Mouse (Mus musculus) thymus, adult 2 months (tissue): ENCODE data around the gene Zfyve28.

Source experiments
- CTCF ChIP-seq: fragments of 200-500 bp; IDR thresholded peaks from 2 replicates; pipeline ENCODE4 v1.5.1; 2012; ENCODE audit warnings: mild to moderate bottlenecking, control low read depth, low read length, moderate library complexity, borderline replicate concordance; ENCODE audit not compliant: control insufficient read depth, poor library complexity, insufficient read depth; ENCODE audit errors: extremely low read depth
- POLR2A ChIP-seq: fragments of 200-500 bp; IDR thresholded peaks from 2 replicates; pipeline ENCODE4 v1.6.1; 2012; ENCODE audit warnings: mild to moderate bottlenecking, low read length, control low read depth, moderate library complexity; ENCODE audit not compliant: control insufficient read depth, poor library complexity, insufficient read depth; ENCODE audit errors: extremely low read depth

DNA sequence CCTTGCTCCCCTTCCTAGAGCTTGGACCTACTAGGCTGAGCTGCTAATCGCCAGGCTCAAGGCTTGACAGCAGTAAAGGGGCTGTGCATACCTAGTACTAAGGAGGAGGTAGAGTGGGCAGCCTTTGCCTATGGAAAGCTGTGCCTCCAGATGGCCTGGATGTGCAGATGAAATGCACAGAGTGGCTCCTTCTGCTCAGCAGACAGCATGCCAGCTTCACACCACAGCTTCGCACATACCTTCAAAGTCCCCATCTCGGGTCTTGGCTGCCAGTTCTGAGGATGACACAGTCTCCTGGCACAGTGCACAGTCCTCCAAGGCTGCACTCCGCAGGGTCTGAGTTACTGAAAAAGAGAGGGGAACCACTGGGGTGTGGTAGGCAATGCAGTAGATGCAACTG lies 91.0 kb downstream of the Zfyve28 start:
- TF ChIP-seq CTCF (no peak), POLR2A (no peak)
